Mouse (Mus musculus) forebrain, embryonic 11.5 days (tissue): ENCODE results near the gene Thsd4. TPM values are rescaled to one million over a fixed set of nuclear protein-coding genes. Genes with fewer than 3 reads are reported as not detected.

Source experiments
- ATAC-seq: fragments of 200-750 bp; cut with Nextera tagmentation; replicated peaks from 2 replicates; pipeline ENCODE4 v1.8.0; 2017; ENCODE audit warnings: moderate TSS enrichment; ENCODE audit not compliant: low FRiP score
- DNase-seq: peaks from one replicate; pipeline ENCODE4 v3.0.0-alpha.2; 2017; ENCODE audit warnings: low spot score
- H3K27ac ChIP-seq: fragments of 300-500 bp; sonication (generic); 2 replicates; pipeline ENCODE4 v1.5.1; 2014; ENCODE audit warnings: low read depth, low read length
- H3K27me3 ChIP-seq: fragments of 300-500 bp; sonication (generic); 2 replicates; pipeline ENCODE4 v1.6.1; 2014; ENCODE audit warnings: mild to moderate bottlenecking, low read length, mixed read lengths; ENCODE audit not compliant: control insufficient read depth, insufficient read depth
- H3K36me3 ChIP-seq: fragments of 300-500 bp; sonication (generic); 2 replicates; pipeline ENCODE4 v1.6.1; 2014; ENCODE audit warnings: mild to moderate bottlenecking, low read length, moderate library complexity, mixed read lengths; ENCODE audit not compliant: control insufficient read depth, insufficient read depth
- H3K4me1 ChIP-seq: fragments of 300-500 bp; sonication (generic); replicated peaks from 2 replicates; pipeline ENCODE4 v1.6.1; 2014; ENCODE audit warnings: low read length, mixed read lengths; ENCODE audit not compliant: control insufficient read depth, insufficient read depth
- H3K4me2 ChIP-seq: fragments of 300-500 bp; sonication (generic); 2 replicates; pipeline ENCODE4 v1.6.1; 2014; ENCODE audit warnings: low read depth, mild to moderate bottlenecking, low read length, moderate library complexity, mixed read lengths; ENCODE audit not compliant: severe bottlenecking
- H3K4me3 ChIP-seq: fragments of 300-500 bp; sonication (generic); 2 replicates; pipeline ENCODE4 v1.5.1; 2014; ENCODE audit warnings: low read depth, low read length
- H3K9ac ChIP-seq: fragments of 300-500 bp; sonication (generic); 2 replicates; pipeline ENCODE4 v1.6.1; 2014; ENCODE audit warnings: low read length
- H3K9me3 ChIP-seq: fragments of 300-500 bp; sonication (generic); 2 replicates; pipeline ENCODE4 v1.6.1; 2016; ENCODE audit warnings: low read length, mixed read lengths; ENCODE audit not compliant: control insufficient read depth
- WGBS: fragments of 180-500 bp; shearing (Covaris S2); extraction: QIAGEN DNeasy Blood & Tissue Kit; methylation state at CpG from one replicate; pipeline ENCODE4 v1.1.7; 2014; 5-methylcytosine and 5-hydroxymethylcytosine counted together
- polyA plus RNA-seq: library from polyadenylated mRNA; unstranded; fragments of >200 nt; fragmentation: Nextera tagmentation; extraction: Ambion mirVana; gene quantifications from 2 replicates; pipeline ENCODE4 v1.2.1, GENCODE M21; 2014

The Thsd4 gene
- polyA plus RNA-seq, 1 experiment from 2014 or later: 4.6 TPM

DNA sequence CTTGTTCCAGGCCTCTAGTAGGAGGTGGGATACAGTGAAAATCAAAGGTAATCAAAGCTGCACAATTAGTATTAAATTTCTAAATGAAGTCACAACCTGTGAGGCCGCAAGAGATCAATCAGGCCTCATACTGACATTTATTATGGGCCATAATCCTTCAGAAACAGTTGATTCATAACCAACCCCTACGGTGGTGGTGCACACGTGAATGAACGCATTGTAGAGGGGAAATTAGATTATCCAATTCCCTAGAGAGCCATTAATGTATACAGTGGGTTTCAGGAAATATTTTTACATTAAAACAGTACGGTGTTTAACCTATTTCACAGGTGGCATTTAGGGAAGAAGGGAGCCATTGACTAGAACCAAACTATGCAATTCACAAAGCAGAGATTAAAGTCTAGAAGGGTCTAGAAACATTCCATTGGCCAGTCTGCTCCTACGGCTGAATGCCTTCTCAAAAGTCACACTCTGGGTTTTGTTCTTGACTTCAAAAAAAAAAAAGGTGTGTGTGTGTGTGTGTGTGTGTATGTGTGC, 406.1 kb downstream of the Thsd4 start:
- ATAC-seq (no peak), DNase-seq (no peak)
- Histone ChIP-seq H3K4me1 (no peaks in the 10 kb centered on the region), H3K36me3 (no peaks in the 10 kb centered on the region), H3K9me3 (no peaks in the 10 kb centered on the region), H3K4me2 (no peak overlapping the region), H3K27ac (no peak overlapping the region), H3K4me3 (no peak overlapping the region), H3K9ac (no peak overlapping the region), H3K27me3 (no peaks in the 10 kb centered on the region)
- WGBS: 74% methylated on average over 6 of the region's 6 CpGs

DNA sequence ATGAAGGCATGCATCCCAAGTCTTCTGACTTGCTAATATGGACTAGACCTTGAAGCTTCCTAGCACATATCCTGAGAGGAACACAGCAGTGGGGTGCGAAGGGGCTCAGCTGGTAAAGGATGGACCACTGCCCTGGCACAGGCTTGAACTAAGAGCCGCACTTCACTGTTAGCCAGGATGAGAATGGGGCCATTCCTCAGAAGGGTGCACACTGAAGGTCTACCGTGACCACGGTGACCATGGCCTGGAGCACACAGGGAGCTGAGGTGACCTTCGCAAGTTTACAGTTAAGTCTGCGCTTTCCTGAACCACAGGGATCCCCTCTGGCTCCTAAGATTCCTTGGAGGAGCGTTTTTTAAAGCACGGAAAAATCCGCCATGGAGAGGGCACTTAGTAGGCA, 406.5 kb downstream of the Thsd4 start:
- no peaks in the 10 kb centered on the region for H3K36me3 ChIP-seq
- ATAC-seq (no peak), DNase-seq (no peak)
- no peak overlapping the region for H3K27ac ChIP-seq
- no peaks in the 10 kb centered on the region for H3K4me1 ChIP-seq
- no peak overlapping the region for H3K9ac ChIP-seq
- H3K4me2 ChIP-seq: no peak overlapping the region
- no peaks in the 10 kb centered on the region for H3K9me3 ChIP-seq
- no peak overlapping the region for H3K4me3 ChIP-seq
- WGBS: 87% methylated on average over 9 of the region's 9 CpGs
- no peaks in the 10 kb centered on the region for H3K27me3 ChIP-seq

DNA sequence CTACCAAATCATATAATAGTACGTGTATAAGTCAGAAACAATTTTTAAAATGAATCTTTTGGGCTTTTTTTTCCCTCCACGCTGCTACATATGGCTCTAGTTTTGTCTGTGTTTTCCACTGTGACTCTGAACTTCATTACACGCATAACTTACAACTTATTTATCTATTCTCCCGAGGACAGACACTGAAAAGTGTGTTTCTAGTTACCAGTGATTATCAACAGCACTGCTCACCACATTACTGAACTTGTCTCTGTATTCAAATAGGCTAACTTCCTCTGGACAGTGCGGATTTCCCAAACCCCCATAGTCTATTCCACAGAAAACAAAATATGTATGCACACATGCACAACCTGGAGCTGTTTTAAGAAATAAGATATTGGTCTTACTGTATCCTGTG, 411.6 kb downstream of the Thsd4 start:
- no peak overlapping the region for H3K9ac ChIP-seq
- 81% methylated on average over 5 of the region's 5 CpGs for WGBS
- no peak for DNase-seq
- H3K36me3 ChIP-seq: no peaks in the 10 kb centered on the region
- H3K27me3 ChIP-seq: no peaks in the 10 kb centered on the region
- no peak for ATAC-seq
- H3K4me2 ChIP-seq: no peak overlapping the region
- no peaks in the 10 kb centered on the region for H3K4me1 ChIP-seq
- H3K4me3 ChIP-seq: no peak overlapping the region
- no peaks in the 10 kb centered on the region for H3K9me3 ChIP-seq
- H3K27ac ChIP-seq: no peak overlapping the region

DNA sequence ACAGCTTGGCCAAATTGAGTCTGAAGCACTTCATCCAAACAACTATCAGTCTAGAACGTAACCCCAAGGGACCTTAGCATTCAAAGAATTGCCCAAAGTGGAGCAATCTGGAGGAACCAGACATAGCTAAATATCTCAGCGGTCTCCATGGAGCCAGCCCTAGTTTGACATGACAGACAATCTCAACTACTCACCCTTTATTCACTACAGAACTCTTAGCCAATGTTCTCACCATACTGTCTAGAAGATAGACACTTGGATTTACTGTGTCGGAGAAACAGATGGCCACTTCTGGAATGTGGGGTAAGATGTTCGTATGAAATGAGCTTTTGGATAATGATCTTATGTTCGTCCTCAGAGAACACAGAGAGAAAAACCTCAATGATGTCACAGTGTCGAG, 415.2 kb downstream of the Thsd4 start:
- ATAC-seq (no peak), DNase-seq (no peak)
- Histone ChIP-seq H3K9ac (no peak overlapping the region), H3K27ac (no peak overlapping the region), H3K9me3 (no peaks in the 10 kb centered on the region), H3K4me2 (no peak overlapping the region), H3K4me3 (no peak overlapping the region), H3K27me3 (no peaks in the 10 kb centered on the region), H3K36me3 (no peaks in the 10 kb centered on the region), H3K4me1 (no peaks in the 10 kb centered on the region)
- WGBS: 89% methylated on average over 6 of the region's 6 CpGs

DNA sequence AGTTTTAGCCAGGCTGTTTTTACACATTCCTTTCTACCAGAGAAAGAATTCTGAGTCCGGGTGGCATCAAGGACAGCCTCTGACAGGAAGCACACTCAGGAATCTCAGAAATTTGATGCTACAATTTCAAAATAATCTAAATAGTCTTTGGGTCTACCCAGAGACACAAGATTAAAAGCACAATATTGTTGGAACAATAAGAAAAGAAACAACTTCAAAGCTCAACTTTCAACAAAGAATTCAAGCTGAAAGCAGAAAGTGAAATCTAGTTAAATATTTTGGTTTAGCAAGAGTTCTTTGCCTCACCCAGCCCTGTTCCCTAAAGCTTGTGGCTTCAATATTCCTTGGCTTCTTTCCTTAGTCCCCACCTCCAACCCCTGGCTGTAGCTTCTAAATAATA, 415.7 kb downstream of the Thsd4 start:
- H3K27ac ChIP-seq: no peak overlapping the region

DNA sequence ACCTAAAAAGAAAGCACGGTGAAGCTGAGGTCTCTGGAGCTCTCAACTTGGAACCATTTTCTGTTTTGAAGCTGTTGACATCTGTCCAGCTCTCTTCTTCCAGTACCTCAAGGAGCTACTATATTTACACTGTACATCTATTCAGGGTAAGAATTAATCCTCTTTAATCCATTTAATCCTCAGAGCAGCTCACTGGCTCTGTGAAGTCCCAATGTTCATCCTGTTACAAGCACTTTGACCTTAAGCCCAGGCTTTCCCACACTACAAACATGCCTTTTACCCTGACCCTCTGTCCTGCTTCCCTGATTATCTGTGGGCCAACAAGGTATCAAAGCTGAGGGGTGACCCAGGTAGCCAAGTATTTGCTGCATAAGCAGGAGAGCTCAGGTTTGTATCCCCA, 427.6 kb downstream of the Thsd4 start:
- H3K4me1 ChIP-seq: no peaks in the 10 kb centered on the region
- H3K9ac ChIP-seq: no peak overlapping the region
- no peaks in the 10 kb centered on the region for H3K9me3 ChIP-seq
- H3K4me2 ChIP-seq: no peak overlapping the region
- no peak for DNase-seq
- no peak for ATAC-seq
- no peaks in the 10 kb centered on the region for H3K36me3 ChIP-seq
- no peak overlapping the region for H3K27ac ChIP-seq
- no peak overlapping the region for H3K4me3 ChIP-seq
- 67% methylated on average over 1 of the region's 1 CpGs for WGBS
- H3K27me3 ChIP-seq: no peaks in the 10 kb centered on the region

More for the DNA sequence above, 415.7 kb downstream of the Thsd4 start:
- no peak overlapping the region for H3K9ac ChIP-seq
- whole genome bisulfite sequencing: 67% methylated on average over 1 of the region's 1 CpGs
- H3K27me3 ChIP-seq: no peaks in the 10 kb centered on the region
- no peaks in the 10 kb centered on the region for H3K9me3 ChIP-seq
- no peaks in the 10 kb centered on the region for H3K4me1 ChIP-seq
- H3K4me2 ChIP-seq: no peak overlapping the region
- H3K36me3 ChIP-seq: no peaks in the 10 kb centered on the region
- DNase-seq (no peak), ATAC-seq (no peak)
- no peak overlapping the region for H3K4me3 ChIP-seq

DNA sequence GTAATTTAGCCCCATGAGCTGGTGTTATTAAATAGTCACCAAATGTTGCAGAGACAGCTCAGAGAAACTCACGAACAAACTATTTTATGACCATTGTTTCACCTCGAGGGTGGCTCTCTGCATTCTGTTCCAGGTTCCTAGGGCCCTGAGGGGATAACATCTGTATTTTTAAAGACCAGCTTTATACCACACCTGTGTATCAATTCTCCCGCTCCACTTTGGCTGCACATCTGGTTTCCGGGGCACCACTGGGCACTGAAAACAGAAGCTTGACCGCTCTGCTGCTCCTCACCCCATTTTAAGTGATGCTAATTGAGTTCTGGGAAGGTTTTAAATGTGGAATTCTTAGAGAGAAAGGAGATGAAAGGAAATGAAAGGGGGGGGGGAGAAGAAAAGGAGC, 429.4 kb downstream of the Thsd4 start:
- Histone ChIP-seq H3K9me3 (no peaks in the 10 kb centered on the region), H3K4me1 (no peaks in the 10 kb centered on the region), H3K27ac (no peak overlapping the region), H3K36me3 (no peaks in the 10 kb centered on the region), H3K27me3 (no peaks in the 10 kb centered on the region), H3K9ac (no peak overlapping the region), H3K4me2 (no peak overlapping the region), H3K4me3 (no peak overlapping the region)
- DNase-seq (no peak), ATAC-seq (no peak)
- WGBS: 55% methylated on average over 5 of the region's 5 CpGs

DNA sequence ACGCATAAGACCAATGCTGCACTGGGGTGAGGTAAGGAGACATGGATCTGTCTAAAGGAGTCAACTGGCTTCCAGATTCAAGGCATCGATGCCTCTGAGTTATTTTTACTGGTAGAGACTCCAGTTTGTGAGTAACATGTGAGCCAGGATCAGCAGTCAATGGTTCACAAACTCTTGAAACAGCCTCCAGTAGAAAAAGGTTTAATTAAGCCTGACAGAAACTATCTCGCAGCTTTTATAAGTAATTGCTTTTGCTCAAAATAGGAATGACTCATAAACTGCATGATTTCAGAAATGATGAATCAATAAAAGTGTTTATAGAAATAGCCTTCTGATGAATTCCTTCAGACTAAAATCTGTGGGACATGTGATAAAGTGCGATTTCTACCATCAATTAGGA, 432.4 kb downstream of the Thsd4 start:
- no peaks in the 10 kb centered on the region for H3K4me1 ChIP-seq
- H3K27ac ChIP-seq: no peak overlapping the region
- DNase-seq (no peak), ATAC-seq (no peak)
- H3K4me3 ChIP-seq: no peak overlapping the region
- no peaks in the 10 kb centered on the region for H3K36me3 ChIP-seq
- WGBS: 89% methylated on average over 4 of the region's 4 CpGs
- H3K9ac ChIP-seq: no peak overlapping the region
- H3K27me3 ChIP-seq: no peaks in the 10 kb centered on the region
- H3K9me3 ChIP-seq: no peaks in the 10 kb centered on the region
- no peak overlapping the region for H3K4me2 ChIP-seq

DNA sequence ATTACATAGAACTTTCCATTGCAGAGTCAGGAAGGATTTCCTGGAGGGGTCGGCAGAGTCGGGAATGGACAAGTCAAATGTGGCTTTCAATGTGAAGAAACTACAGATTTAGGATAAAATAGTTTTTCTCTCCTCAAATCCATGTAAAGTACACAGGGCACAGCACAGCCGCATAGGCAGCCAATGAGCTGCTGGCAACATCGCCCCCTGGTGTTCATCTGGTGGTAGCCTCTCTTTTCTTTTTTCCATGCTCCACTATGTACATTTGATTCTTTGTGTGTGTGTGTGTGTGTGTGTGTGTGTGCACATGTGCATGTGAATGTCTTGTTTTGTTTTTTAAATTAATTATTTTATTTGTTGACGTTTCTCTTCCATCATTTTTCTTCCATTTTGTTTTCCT, 433.7 kb downstream of the Thsd4 start:
- Histone ChIP-seq H3K27ac (no peak overlapping the region), H3K4me3 (no peak overlapping the region), H3K9ac (no peak overlapping the region), H3K4me1 (no peaks in the 10 kb centered on the region), H3K27me3 (no peaks in the 10 kb centered on the region), H3K9me3 (no peaks in the 10 kb centered on the region), H3K4me2 (no peak overlapping the region), H3K36me3 (no peaks in the 10 kb centered on the region)
- ATAC-seq: no peak
- WGBS: 51% methylated on average over 5 of the region's 5 CpGs
- DNase-seq: peak; percentile 63
